Mouse (Mus musculus): Measurements from ENCODE around the gene Plk2.
"Not testable (repeated sequence)": the region's sequence is repeated elsewhere in the genome, so short reads cannot be mapped to it uniquely, and the experiment has no call there.

DNA sequence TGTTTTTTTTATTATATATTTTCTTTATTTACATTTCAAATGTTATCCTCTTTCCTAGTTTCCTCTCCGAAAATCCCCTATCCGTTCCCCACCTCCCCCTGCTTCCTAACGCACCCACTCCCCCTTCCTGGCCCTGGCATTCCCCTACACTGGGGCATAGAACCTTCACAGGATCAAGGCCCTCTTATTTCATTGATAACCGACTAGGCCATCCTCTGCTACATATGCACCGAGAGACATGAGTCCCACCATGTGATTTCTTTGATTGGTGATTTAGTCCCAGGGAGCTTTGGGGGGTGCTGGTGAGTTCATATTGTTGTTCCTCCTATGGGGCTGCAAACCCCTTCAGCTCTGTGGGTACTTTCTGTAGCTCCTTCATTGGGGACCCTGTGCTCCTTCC lies 9.8 kb downstream of the Plk2 start:
- TF ChIP-seq POLR2A (IDR thresholded peaks at IDR 0.05; ENCODE audit: low read depth, low read length); CTCF (IDR thresholded peaks at IDR 0.05; ENCODE audit: extremely low read depth, insufficient read depth, insufficient read length, insufficient replicate concordance): not testable (repeated sequence)

Measured in spleen, adult 2 months (tissue).